Mouse (Mus musculus) lung, adult 2 months (tissue): ENCODE measurements around the gene Zfp91.

Source experiments
- CTCF ChIP-seq: fragments of 200-500 bp; IDR thresholded peaks from 2 replicates; pipeline ENCODE4 v1.5.1; 2011; ENCODE audit warnings: mild to moderate bottlenecking, low read length, control low read depth; ENCODE audit not compliant: insufficient read depth
- POLR2A ChIP-seq: fragments of 200-500 bp; IDR thresholded peaks from 2 replicates; pipeline ENCODE4 v1.6.1; 2011; ENCODE audit warnings: low read depth, mild to moderate bottlenecking, control low read depth, low read length, borderline replicate concordance; ENCODE audit errors: extremely low read depth

DNA sequence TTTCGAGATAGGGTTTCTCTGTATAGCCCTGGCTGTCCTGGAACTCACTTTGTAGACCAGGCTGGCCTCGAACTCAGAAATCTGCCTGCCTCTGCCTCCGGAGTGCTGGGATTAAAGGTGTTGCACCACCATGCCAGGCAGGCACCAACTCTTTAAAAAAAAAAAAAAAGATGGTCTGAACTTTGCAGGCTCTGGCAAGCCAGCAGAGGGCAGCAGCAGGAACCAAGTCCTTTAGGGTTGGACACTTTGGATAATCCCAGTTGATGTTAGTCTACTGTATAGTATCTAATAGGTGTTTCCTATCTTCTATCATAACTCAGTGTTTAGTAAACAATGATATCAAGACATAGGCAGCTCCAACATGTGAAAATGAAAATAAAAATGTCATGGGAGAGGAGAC is 73.6 kb downstream of the Zfp91 start:
- TF ChIP-seq POLR2A = no peak
- peak; percentile 60 for TF ChIP-seq CTCF
